Comparison of ENCODE assay signal across 20 mouse cellular contexts in genomic region chr11:43925584-43925983, GRCm38 (mm10). TPM values are rescaled to one million over a fixed set of nuclear protein-coding genes. Genes with fewer than 3 reads are reported as not detected.
DNase-seq lines count a peak whose midpoint lies in the region; ATAC-seq and TF ChIP-seq lines count a peak whose summit lies in the region.
"Had no signal": no experiment of that assay in that cellular context is flagged by ENCODE, and none has a peak within 500 bp of the region (broad histone marks: within the 10 kb centered on the region; RNA-seq: fewer than 3 reads in every experiment).

No protein-coding gene starts in this region.

- H3K4me2 ChIP-seq in heart, embryonic 13.5 days: no peak overlapping the region
- H3K4me2 ChIP-seq in midbrain, embryonic 13.5 days (replicated peaks): 0 out of 2 replicates have a peak overlapping the region, but pooled peaks have one; percentile 5
- no peak overlapping the region for H3K4me2 ChIP-seq in kidney, embryonic 16.5 days (replicated peaks; ENCODE audit: low read depth, low read length)
- H3K4me2 ChIP-seq: embryonic facial prominence, embryonic 15.5 days; hindbrain, embryonic 12.5 days; neural tube, embryonic 13.5 days had no signal

- no peaks in the 10 kb centered on the region for H3K9me3 ChIP-seq in heart, embryonic 13.5 days
- H3K9me3 ChIP-seq in midbrain, embryonic 13.5 days: no peaks in the 10 kb centered on the region
- H3K9me3 ChIP-seq in kidney, embryonic 16.5 days (ENCODE audit: low read length): no peaks in the 10 kb centered on the region
- H3K9me3 ChIP-seq: embryonic facial prominence, embryonic 15.5 days; forebrain, embryonic 10.5 days; hindbrain, embryonic 12.5 days; neural tube, embryonic 13.5 days had no signal

- H3K27me3 ChIP-seq in heart, embryonic 13.5 days (replicated peaks): no peaks in the 10 kb centered on the region
- no peaks in the 10 kb centered on the region for H3K27me3 ChIP-seq in midbrain, embryonic 13.5 days
- no peaks in the 10 kb centered on the region for H3K27me3 ChIP-seq in kidney, embryonic 16.5 days (ENCODE audit: insufficient read depth, low read length)
- H3K27me3 ChIP-seq: embryonic facial prominence, embryonic 15.5 days; hindbrain, embryonic 12.5 days; neural tube, embryonic 13.5 days had no signal

- peak; percentile 42; the same call in 1 of the 2 replicates for ATAC-seq in heart, embryonic 13.5 days (ENCODE audit: extremely low read depth, insufficient number of reproducible peaks, low FRiP score, low TSS enrichment)
- peak; percentile 84 for ATAC-seq in midbrain, embryonic 13.5 days
- ATAC-seq in kidney, embryonic 16.5 days (ENCODE audit: low FRiP score, low TSS enrichment): no peak

- TF ChIP-seq CTCF in gastrocnemius, adult 2 months (IDR thresholded peaks at IDR 0.05): no peak
- TF ChIP-seq CTCF in brain, embryonic 14.5 days (IDR thresholded peaks at IDR 0.05; ENCODE audit: borderline replicate concordance, extremely low read depth, insufficient read depth, insufficient read length): no peak

- H3K9ac ChIP-seq in heart, embryonic 13.5 days: no peak overlapping the region
- H3K9ac ChIP-seq in midbrain, embryonic 13.5 days (replicated peaks): no peak overlapping the region
- no peak overlapping the region for H3K9ac ChIP-seq in kidney, embryonic 16.5 days (replicated peaks; ENCODE audit: low read length)
- H3K9ac ChIP-seq: embryonic facial prominence, embryonic 15.5 days; hindbrain, embryonic 12.5 days; neural tube, embryonic 13.5 days had no signal

- no peak for TF ChIP-seq POLR2A in brain, embryonic 14.5 days (IDR thresholded peaks at IDR 0.05; ENCODE audit: borderline replicate concordance, extremely low read depth, insufficient read depth, insufficient read length, poor library complexity, severe bottlenecking)

- no peaks in the 10 kb centered on the region for H3K36me3 ChIP-seq in heart, embryonic 13.5 days
- H3K36me3 ChIP-seq in midbrain, embryonic 13.5 days: no peaks in the 10 kb centered on the region
- no peaks in the 10 kb centered on the region for H3K36me3 ChIP-seq in kidney, embryonic 16.5 days (ENCODE audit: insufficient read depth, low read length)
- H3K36me3 ChIP-seq: embryonic facial prominence, embryonic 15.5 days; forebrain, embryonic 10.5 days; hindbrain, embryonic 12.5 days; neural tube, embryonic 13.5 days had no signal

- no peak overlapping the region for H3K4me3 ChIP-seq in gastrocnemius, adult 2 months
- H3K4me3 ChIP-seq in heart, embryonic 13.5 days: no peak overlapping the region
- no peak overlapping the region for H3K4me3 ChIP-seq in midbrain, embryonic 13.5 days (replicated peaks)
- no peak overlapping the region for H3K4me3 ChIP-seq in kidney, embryonic 16.5 days (ENCODE audit: low read length)
- H3K4me3 ChIP-seq: embryonic facial prominence, embryonic 15.5 days; forebrain, embryonic 10.5 days; hindbrain, embryonic 12.5 days; neural tube, embryonic 13.5 days had no signal

- H3K4me1 ChIP-seq in heart, embryonic 13.5 days: peaks cover 26% of the 10 kb centered on the region
- peaks cover 13% of the 10 kb centered on the region for H3K4me1 ChIP-seq in midbrain, embryonic 13.5 days (replicated peaks)
- peaks cover 4% of the 10 kb centered on the region; the same call in 1 of the 2 replicates for H3K4me1 ChIP-seq in kidney, embryonic 16.5 days (ENCODE audit: insufficient read depth, low read length)
- H3K4me1 ChIP-seq: embryonic facial prominence, embryonic 15.5 days; hindbrain, embryonic 12.5 days had no signal

- no peak overlapping the region for H3K27ac ChIP-seq in gastrocnemius, adult 2 months
- no peak overlapping the region for H3K27ac ChIP-seq in heart, embryonic 13.5 days (replicated peaks)
- peak overlapping the region; percentile 51; the same call in 1 of the 2 replicates for H3K27ac ChIP-seq in midbrain, embryonic 13.5 days
- H3K27ac ChIP-seq in kidney, embryonic 16.5 days (ENCODE audit: low read length): no peak overlapping the region
- H3K27ac ChIP-seq: embryonic facial prominence, embryonic 15.5 days; forebrain, embryonic 10.5 days; hindbrain, embryonic 12.5 days; kidney, postnatal 0 days; neural tube, embryonic 13.5 days had no signal

- 20% methylated on average over 6 of the region's 6 CpGs for WGBS in heart, embryonic 13.5 days
- WGBS in midbrain, embryonic 13.5 days: 29% methylated on average over 6 of the region's 6 CpGs
- 35% methylated on average over 6 of the region's 6 CpGs for WGBS in kidney, embryonic 16.5 days

- intact Hi-C loops in gastrocnemius, adult 2 months (cut with DNase I): no loop called here

- peak; percentile 31 for DNase-seq in gastrocnemius, adult 2 months
- no peak for DNase-seq in gastrocnemius, postnatal 10 days
- peak; percentile 51 for DNase-seq in brain, embryonic 14.5 days (ENCODE audit: low read depth)
- DNase-seq in cerebellum, adult 18-20 months: no peak
- no peak for DNase-seq in adrenal gland, postnatal 4 days (ENCODE audit: low spot score in 2 of 2)
- DNase-seq: adrenal gland, postnatal 10 days; cerebellum, adult 9-11 months; layer of hippocampus, postnatal 36 days; liver; lung, adult 18-20 months; lung, postnatal 4 days; thymus, postnatal 36 days had no signal

RNA-seq across cellular contexts. Expression of gene Adra1b, which starts 24.6 kb away (rescaled TPM):
- total RNA-seq in gastrocnemius, adult 2 months (2021): under 1 TPM; 0.26 to 0.42 TPM
- total RNA-seq in gastrocnemius, postnatal 10 days (2021): under 1 TPM; 0.41 to 0.59 TPM
- 5.1 and 9.8 TPM in 2 replicates for polyA plus RNA-seq in brain, embryonic 14.5 days (2012; rRNA removed)
- polyA plus RNA-seq in heart, embryonic 13.5 days (2015; fragmentation: Nextera tagmentation; extraction: Ambion mirVana): 5.0 and 5.8 TPM in 2 replicates
- polyA plus RNA-seq in midbrain, embryonic 13.5 days (2015; fragmentation: Nextera tagmentation; extraction: Ambion mirVana): 2.2 and 2.5 TPM in 2 replicates
- total RNA-seq in adrenal gland, postnatal 4 days (2021): 1 to 10 TPM; 1.7 to 5.3 TPM
- 1.2 and 1.3 TPM in 2 replicates for polyA plus RNA-seq in kidney, embryonic 16.5 days (2015; fragmentation: Nextera tagmentation; extraction: Ambion mirVana)

Comparison
In these comparisons a context has a peak if more than half of its experiments do, and no peak if none do; other contexts are left out.
1. DNase-seq: peak in gastrocnemius, adult 2 months (single experiment) and brain, embryonic 14.5 days (single experiment); none in gastrocnemius, postnatal 10 days (single experiment), cerebellum, adult 18-20 months (0 of 2) and adrenal gland, postnatal 4 days (0 of 2).